Mouse (Mus musculus) C2C12 (cell line): Measurements from ENCODE around the gene Ltf.

Experiments
- CEBPB ChIP-seq: IDR thresholded peaks from one replicate; pipeline ENCODE4 v1.6.1; 2011; ENCODE audit warnings: low read depth, mild to moderate bottlenecking, control low read depth, moderate library complexity
- CTCF ChIP-seq: IDR thresholded peaks from one replicate; pipeline ENCODE4 v1.5.1; 2011; ENCODE audit not compliant: control insufficient read depth, insufficient read depth, insufficient read length
- MAX ChIP-seq: IDR thresholded peaks from one replicate; pipeline ENCODE4 v1.6.1; 2011; ENCODE audit warnings: mild to moderate bottlenecking, control low read depth
- USF1 ChIP-seq: IDR thresholded peaks from one replicate; pipeline ENCODE4 v1.6.1; 2011; ENCODE audit warnings: low read depth, mild to moderate bottlenecking, control low read depth, moderate library complexity

DNA sequence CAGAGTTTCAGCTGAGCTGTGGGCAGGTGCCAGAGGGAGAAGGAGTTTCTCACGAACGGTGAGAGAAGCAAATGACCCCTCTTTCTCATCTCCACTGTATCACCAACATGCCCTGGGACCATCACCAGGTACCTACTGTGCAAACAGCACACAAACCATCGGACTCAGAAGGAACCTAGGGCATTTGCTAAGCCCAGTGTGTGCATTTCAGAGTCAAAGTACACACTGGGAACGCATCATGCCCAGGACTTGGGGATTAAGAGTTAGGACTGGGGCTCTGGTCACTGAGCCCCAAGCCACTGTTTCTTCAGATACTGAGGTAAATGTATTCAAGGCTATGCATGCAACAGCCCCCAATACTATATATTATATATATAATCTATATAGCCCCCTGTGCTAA is 31.7 kb upstream of the Ltf start:
- TF ChIP-seq CTCF (no peak), CEBPB (no peak), MAX (no peak), USF1 (no peak)
